Mouse (Mus musculus) ES-Bruce4 (cell line): ENCODE results near the gene Stxbp5.

ENCODE experiments used
- CTCF ChIP-seq: IDR thresholded peaks from one replicate; pipeline ENCODE4 v1.8.1; 2011; ENCODE audit warnings: low read depth, low read length
- POLR2A ChIP-seq: IDR thresholded peaks from one replicate; pipeline ENCODE4 v1.8.1; 2011; ENCODE audit warnings: low read length; ENCODE audit not compliant: insufficient read depth

- no peak for TF ChIP-seq CTCF
- TF ChIP-seq POLR2A = no peak
These were observed 25.0 kb downstream of the Stxbp5 start for GRCm38 (mm10) chr10:9875905-9876304.
